Mouse (Mus musculus): ENCODE data around the gene Adam22. TPM values are rescaled to one million over a fixed set of nuclear protein-coding genes. Genes with fewer than 3 reads are reported as not detected.

Adam22 gene
- 7.1 and 8.0 TPM in 2 replicates for polyA plus RNA-seq (2015; fragmentation: Nextera tagmentation; extraction: Ambion mirVana)

DNA sequence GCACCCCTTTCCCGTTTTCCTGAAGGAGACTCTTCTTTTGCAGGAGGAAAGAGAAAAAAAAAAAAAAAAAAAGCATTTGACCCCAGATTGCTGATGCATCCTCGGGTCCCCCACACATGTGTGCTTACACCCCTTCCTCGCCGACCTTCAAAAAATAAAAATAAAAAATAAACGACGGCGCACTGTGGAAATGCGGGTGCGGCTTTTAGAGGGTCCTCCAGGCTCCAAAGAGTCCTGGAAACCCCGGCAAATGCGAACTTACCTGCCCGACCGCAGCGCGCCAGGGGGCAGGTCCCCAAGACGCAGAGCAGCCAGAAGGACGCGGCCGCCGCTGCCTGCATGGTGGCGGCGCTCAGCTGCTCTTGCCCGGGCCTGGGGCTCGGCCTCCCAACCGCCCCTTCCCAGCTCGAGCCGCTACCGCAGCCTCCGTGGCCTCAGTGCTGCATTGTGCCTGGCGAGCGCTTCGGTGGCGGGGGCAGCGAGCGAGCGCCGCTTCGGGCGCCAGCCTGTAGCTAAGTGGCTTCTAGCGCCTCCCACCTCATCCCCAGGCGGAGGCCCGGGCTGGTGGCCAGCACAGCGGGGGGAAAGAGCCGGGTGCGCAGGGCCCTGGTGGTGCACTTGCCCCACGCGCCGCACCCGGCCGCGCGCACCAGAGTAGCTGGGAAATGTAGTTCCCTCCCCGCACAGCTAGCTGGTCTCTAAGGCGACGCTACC, at the start of gene Adam22:
TSS of gene Adam22 (minus strand) at position 547 of the 714 bp plus-strand sequence.
- peak; percentile 92 for ATAC-seq (ENCODE audit: insufficient read depth, low FRiP score, low read depth)
- no peak within 1 kb of the TSS for H3K27ac ChIP-seq
- no peaks in the 10 kb centered on the region for H3K27me3 ChIP-seq (replicated peaks)
- under 1% methylated on average over 55 of the region's 55 CpGs for WGBS
- H3K36me3 ChIP-seq: no peaks in the 10 kb centered on the region
- no peaks in the 10 kb centered on the region for H3K4me1 ChIP-seq
- H3K4me2 ChIP-seq: peak within 1 kb of the TSS; percentile 88
- peak within 1 kb of the TSS; percentile 57 for H3K4me3 ChIP-seq (replicated peaks)
- H3K9me3 ChIP-seq: no peaks in the 10 kb centered on the region
- H3K9ac ChIP-seq: peak within 1 kb of the TSS; percentile 40

DNA sequence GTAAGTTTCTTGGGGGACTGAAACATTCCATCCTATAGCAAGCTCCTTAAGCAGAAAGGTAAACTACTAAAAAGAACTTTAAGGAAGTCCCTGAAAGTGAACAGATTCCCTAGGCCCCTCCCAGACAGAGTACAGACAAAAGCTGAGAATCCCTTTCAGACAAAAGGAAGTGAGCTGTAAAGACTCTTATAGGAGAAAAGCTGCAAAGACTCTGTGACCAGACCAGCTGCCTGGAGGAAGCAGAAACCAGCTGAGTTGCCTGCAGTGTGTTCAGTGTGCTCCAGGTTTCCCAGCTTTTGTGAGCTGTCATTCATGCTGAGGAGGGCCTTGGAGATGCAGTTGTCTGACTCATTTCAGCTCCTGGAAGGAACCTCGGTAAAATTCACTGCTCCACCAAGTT, 49.5 kb upstream of the Adam22 start:
- Histone ChIP-seq H3K9me3 (no peaks in the 10 kb centered on the region), H3K27ac (no peak overlapping the region), H3K4me3 (replicated peaks) (no peak overlapping the region), H3K9ac (no peak overlapping the region), H3K27me3 (replicated peaks) (no peaks in the 10 kb centered on the region), H3K4me1 (no peaks in the 10 kb centered on the region), H3K36me3 (0 out of 2 replicates have a peak, but pooled peaks cover 4% of the 10 kb centered on the region), H3K4me2 (no peak overlapping the region)
- ATAC-seq (ENCODE audit: insufficient read depth, low FRiP score, low read depth): no peak
- 42% methylated on average over 1 of the region's 1 CpGs for WGBS

DNA sequence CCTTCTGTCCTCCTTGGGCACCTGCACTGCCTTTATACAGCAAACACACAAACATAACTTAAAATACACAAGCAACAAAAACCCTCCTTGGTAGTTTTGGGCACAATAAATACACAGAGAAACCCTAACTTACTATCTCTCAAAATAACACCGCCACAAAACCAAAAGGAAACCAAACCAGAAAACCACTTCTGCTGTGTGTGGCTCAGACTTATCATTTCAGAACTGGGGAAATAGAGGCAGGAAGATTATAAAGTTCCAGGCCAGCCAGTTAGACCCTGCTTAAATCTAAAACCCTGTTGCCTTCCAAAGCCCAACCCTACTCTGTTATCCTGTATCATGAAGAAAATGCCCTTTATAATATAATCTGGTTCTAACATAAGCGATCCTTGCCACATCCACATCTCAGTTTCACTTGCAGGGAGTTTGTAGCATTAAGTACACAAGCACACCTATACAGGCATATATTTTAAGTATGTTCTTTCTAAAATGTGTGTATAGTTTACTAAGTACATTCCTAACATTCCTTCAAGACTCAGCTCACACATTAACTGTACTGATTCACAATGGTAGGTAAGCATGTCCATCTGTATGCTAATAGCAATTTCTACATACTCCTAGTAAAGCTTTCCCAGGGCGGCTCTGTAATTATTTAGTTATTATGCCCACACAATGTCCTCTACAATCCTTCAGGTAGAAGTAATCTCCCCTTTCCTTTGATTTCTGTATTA, 48.9 kb upstream of the Adam22 start:
- no peak for ATAC-seq (ENCODE audit: insufficient read depth, low FRiP score, low read depth)
- Histone ChIP-seq H3K27me3 (replicated peaks) (no peaks in the 10 kb centered on the region), H3K36me3 (0 out of 2 replicates have a peak, but pooled peaks cover 4% of the 10 kb centered on the region), H3K9me3 (no peaks in the 10 kb centered on the region), H3K4me3 (replicated peaks) (no peak overlapping the region), H3K4me2 (no peak overlapping the region), H3K9ac (no peak overlapping the region), H3K4me1 (no peaks in the 10 kb centered on the region), H3K27ac (no peak overlapping the region)
- 82% methylated on average over 3 of the region's 3 CpGs for WGBS

DNA sequence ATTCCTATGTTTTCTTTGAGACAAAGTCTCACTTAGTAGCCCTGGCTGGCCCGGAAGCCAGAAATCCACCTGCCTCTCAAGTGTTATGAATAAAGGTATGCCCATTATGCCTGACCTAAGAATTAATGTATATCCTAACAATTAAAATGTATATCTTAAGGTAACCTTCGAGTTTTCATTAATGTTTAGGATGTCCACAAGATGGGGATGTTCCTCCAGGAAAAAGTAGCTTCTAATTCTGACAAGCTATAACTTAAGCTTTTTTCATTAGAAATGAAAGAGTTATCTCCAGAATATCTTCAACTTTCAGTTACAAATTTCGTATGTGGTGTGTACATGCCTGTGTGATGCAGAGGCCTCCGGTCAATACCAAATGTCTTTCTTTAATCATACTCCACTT, 40.8 kb upstream of the Adam22 start:
- H3K36me3 ChIP-seq: peaks cover 11% of the 10 kb centered on the region
- 84% methylated on average over 4 of the region's 4 CpGs for WGBS

DNA sequence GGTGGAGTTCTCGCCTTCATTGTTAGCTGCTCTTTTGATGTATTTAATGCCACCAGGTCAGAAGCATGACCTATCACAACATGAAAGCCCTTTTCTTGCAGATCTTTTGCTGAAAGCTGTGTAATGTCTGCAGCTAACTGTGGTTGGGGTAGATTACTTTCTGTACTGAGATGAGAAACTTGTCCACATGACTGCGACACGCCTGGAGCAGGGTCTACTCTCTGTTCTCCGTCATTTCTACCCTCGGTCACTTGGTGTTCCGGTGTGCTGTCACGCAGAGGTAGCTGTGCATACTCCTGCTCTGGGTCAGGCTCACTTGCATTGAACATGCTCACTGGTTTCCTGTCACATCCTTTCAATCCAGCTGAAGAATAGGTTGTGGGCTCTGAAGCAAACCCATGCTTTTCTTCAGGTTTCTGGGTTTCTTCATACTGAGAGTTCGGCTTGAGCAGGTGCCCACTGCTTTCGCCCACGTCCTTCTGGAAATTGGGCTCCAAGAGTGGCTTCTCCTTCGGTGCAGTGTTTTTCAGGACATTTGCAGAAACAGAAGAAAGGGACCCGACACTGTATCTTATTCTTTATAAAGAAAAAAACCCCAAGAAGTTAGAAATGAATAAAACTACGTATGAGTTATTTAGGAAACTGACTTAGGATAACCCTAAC, 29.8 kb upstream of the Adam22 start:
- Histone ChIP-seq H3K27ac (no peak overlapping the region), H3K9ac (no peak overlapping the region), H3K4me3 (replicated peaks) (no peak overlapping the region), H3K27me3 (replicated peaks) (no peaks in the 10 kb centered on the region), H3K4me2 (no peak overlapping the region), H3K9me3 (no peaks in the 10 kb centered on the region), H3K4me1 (no peaks in the 10 kb centered on the region), H3K36me3 (peaks cover 15% of the 10 kb centered on the region)
- WGBS: 92% methylated on average over 13 of the region's 13 CpGs
- no peak for ATAC-seq (ENCODE audit: insufficient read depth, low FRiP score, low read depth)

More for the DNA sequence above, 40.8 kb upstream of the Adam22 start:
- H3K9ac ChIP-seq: no peak overlapping the region
- H3K4me3 ChIP-seq (replicated peaks): no peak overlapping the region
- no peaks in the 10 kb centered on the region for H3K9me3 ChIP-seq
- no peak overlapping the region for H3K27ac ChIP-seq
- no peaks in the 10 kb centered on the region for H3K27me3 ChIP-seq (replicated peaks)
- H3K4me1 ChIP-seq: no peaks in the 10 kb centered on the region
- ATAC-seq (ENCODE audit: insufficient read depth, low FRiP score, low read depth): no peak
- no peak overlapping the region for H3K4me2 ChIP-seq

DNA sequence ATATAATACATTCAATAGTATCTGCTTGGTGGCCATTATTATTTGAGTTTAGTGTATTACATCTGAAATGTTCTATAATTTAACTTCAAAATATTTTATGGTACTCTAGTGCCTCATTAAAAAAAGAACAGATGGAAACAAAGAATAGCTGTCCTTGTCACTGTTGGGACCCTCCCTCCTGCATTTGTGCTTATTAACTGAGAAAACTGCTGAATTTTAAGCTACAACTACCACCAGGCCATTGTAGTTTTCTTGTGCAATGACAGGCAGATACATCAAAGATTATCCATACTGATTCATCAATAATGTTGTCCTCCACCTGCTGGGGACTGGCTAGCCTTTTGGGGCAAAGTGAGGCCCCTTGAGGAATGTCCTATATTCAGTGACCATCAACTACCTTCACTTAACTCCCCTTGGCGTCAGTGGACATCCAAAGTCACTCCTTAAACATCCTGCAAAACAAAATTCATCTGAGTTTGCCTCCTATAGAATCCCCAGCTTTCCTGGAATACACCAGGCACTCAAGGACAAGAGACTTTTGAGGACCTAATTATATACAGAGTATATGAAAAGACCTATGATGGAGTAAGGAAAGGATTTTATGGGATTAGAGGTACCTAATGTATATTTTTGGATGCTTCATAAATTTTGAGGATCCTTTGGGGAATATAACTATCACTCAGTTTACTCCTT, 26.1 kb upstream of the Adam22 start:
- Histone ChIP-seq H3K27me3 (replicated peaks) (no peaks in the 10 kb centered on the region), H3K9me3 (no peaks in the 10 kb centered on the region), H3K9ac (no peak overlapping the region), H3K4me2 (no peak overlapping the region), H3K36me3 (peaks cover 12% of the 10 kb centered on the region), H3K27ac (no peak overlapping the region), H3K4me3 (replicated peaks) (no peak overlapping the region), H3K4me1 (no peaks in the 10 kb centered on the region)
- no peak for ATAC-seq (ENCODE audit: insufficient read depth, low FRiP score, low read depth)
- WGBS: 68% methylated on average over 1 of the region's 1 CpGs

DNA sequence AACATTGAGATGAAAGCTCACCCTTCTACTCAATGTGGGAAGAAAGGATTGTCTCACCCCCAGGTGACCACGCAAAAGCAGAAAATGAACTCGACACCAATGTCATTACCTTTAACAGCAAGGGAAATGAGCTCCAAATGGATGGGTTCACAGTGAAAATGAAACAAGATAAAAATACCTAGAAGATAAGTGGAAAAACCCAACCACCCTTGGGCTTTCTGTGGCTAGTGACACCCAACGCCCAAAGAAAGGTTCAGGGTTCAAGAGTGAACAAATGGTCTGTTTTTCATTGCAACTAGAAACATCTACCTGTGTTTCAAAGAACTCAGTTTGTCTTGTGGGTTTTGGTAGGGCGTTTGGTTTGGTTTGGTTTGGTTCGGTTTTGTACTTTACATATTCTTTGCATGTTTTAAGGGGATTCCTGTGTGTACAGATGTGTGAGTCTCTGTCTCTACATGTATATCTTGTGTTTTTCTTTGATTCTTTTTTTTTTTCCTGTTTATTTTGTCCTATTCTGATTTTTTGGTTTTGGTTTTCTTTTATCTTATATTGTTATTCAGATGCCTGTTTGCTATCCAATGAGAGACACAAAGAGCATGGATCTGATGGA, 6.4 kb upstream of the Adam22 start:
- H3K27ac ChIP-seq: no peak overlapping the region
- no peaks in the 10 kb centered on the region for H3K4me1 ChIP-seq
- H3K9ac ChIP-seq: no peak overlapping the region
- WGBS: 83% methylated on average over 5 of the region's 5 CpGs
- H3K36me3 ChIP-seq: no peaks in the 10 kb centered on the region
- H3K27me3 ChIP-seq (replicated peaks): no peaks in the 10 kb centered on the region
- no peak overlapping the region for H3K4me3 ChIP-seq (replicated peaks)
- H3K4me2 ChIP-seq: no peak overlapping the region
- no peaks in the 10 kb centered on the region for H3K9me3 ChIP-seq
- no peak for ATAC-seq (ENCODE audit: insufficient read depth, low FRiP score, low read depth)

DNA sequence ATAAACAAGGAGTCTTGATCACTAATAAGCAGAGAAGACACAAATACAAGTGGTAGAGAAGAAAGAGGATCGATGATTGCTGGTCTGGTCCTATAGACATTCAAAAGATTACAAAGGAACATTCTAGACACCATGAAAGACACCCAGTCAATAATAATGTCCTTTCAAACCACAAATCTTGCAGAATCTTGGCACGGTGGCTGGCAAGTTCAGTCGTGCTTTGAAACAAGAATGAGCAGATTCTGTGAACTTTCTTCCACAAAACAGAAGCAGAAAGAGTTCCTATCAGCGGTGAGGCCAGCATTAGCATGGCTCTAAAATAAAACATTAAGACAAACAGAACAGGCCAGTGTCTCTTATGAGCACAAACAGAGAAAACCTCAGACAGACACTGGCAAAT, 5.5 kb upstream of the Adam22 start:
- H3K4me3 ChIP-seq (replicated peaks): no peak overlapping the region
- no peak overlapping the region for H3K4me2 ChIP-seq
- no peaks in the 10 kb centered on the region for H3K27me3 ChIP-seq (replicated peaks)
- H3K4me1 ChIP-seq: no peaks in the 10 kb centered on the region
- H3K9ac ChIP-seq: no peak overlapping the region
- WGBS: 69% methylated on average over 4 of the region's 4 CpGs
- no peaks in the 10 kb centered on the region for H3K9me3 ChIP-seq
- no peak for ATAC-seq (ENCODE audit: insufficient read depth, low FRiP score, low read depth)
- no peak overlapping the region for H3K27ac ChIP-seq
- no peaks in the 10 kb centered on the region for H3K36me3 ChIP-seq

DNA sequence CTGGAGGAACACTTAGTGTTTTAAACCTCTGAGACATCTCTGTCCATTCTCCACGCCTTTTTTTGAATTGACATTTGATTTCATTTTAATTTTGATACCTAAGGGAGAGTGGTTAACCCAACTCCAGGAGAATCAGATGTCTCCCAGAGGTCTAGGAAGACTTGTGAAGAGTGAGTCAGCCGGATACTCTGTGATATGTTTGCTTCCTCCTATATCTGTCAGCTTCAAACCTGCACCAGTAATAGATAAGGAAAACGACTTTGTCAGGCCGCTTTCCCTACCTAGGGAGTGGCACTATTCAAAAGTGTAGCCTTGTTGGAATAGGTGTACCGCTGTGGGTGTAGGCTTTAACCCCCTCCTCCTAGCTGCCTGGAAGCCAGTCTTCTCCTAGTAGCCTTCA, 821 bp upstream of the Adam22 start:
- Histone ChIP-seq H3K9ac (no peak overlapping the region), H3K27me3 (replicated peaks) (no peaks in the 10 kb centered on the region), H3K9me3 (no peaks in the 10 kb centered on the region), H3K4me1 (no peaks in the 10 kb centered on the region), H3K27ac (no peak overlapping the region), H3K4me3 (replicated peaks) (no peak overlapping the region), H3K4me2 (no peak overlapping the region), H3K36me3 (no peaks in the 10 kb centered on the region)
- WGBS: 72% methylated on average over 5 of the region's 5 CpGs
- ATAC-seq (ENCODE audit: insufficient read depth, low FRiP score, low read depth): no peak

DNA sequence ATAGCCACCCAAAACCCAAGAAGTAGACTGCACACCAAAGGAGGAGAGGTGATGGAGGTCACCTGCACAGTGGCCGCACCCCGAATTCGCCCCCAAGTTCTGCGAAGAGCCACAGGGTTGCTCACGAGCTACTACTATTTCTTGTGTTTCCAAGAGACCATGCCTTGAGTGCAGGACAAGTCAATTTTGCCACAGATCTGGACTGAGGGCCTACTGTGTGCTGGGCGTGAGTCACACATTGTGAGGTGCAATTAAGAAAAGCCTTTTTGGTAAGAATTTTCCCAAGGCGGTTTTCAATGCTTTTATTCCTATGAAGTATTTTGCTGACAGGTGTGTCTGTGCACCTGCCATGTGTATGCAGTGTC, 350 bp upstream of the Adam22 start:
- 37% methylated on average over 7 of the region's 7 CpGs for WGBS
- Histone ChIP-seq H3K27me3 (replicated peaks) (no peaks in the 10 kb centered on the region), H3K4me1 (no peaks in the 10 kb centered on the region), H3K27ac (no peak overlapping the region), H3K4me3 (replicated peaks) (peak overlapping the region; percentile 57), H3K9ac (no peak overlapping the region), H3K9me3 (no peaks in the 10 kb centered on the region), H3K36me3 (no peaks in the 10 kb centered on the region), H3K4me2 (peak overlapping the region; percentile 88)
- ATAC-seq (ENCODE audit: insufficient read depth, low FRiP score, low read depth): no peak

DNA sequence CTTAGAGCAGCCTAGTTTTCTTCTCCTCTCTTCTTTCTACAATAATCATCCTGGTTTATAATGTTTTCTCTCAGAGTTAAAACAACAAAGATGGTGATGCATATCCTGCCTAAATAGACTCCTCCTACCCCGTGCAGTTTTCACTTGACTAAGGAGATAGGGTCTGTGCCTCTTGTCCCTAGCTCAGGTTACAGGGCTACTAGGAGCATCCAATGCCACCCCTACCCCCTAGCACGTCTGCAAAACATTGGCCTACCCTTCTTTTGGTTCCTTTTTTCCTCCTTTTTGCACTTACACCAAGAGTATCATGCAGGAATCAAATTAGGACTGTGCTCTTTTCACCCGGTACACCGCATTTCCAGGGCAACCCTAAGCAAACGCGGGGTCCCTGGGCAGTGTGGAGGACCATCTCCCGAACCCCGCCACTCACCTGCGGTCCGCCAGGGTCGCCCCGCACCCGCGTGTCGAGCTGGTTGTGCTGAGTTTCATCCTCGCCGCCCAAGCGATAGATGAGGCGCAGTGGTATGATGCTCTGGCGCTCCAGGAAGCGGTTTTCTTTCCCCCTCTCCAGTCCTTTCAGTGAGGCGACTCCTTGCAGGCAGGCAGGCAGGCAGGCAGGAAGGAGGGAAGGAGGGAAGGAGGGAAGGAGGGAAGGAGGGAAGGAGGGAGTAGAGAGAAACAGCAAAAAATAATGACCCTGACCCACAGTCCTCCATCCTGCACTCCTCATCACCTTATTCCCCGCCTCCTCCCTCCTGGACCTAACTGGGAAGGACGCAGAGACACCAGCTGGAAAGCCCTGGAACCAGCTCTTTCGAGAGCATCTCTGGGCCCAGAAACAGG, 968 bp downstream of the Adam22 start:
- Histone ChIP-seq H3K4me1 (no peaks in the 10 kb centered on the region), H3K9me3 (no peaks in the 10 kb centered on the region), H3K4me3 (replicated peaks) (peak overlapping the region; percentile 57), H3K27ac (no peak overlapping the region), H3K27me3 (replicated peaks) (no peaks in the 10 kb centered on the region), H3K4me2 (peak overlapping the region; percentile 88), H3K36me3 (no peaks in the 10 kb centered on the region), H3K9ac (no peak overlapping the region; the same call in 1 of the 2 replicates)
- no peak for ATAC-seq (ENCODE audit: insufficient read depth, low FRiP score, low read depth)
- 3% methylated on average over 25 of the region's 25 CpGs for WGBS
